Mouse (Mus musculus) lung, embryonic 14.5 days (tissue): ENCODE measurements at regions not wholly inside any gene's neighbourhood (a gene's known extent, or its start where the extent isn't known, plus 50 kb on each side); places are given as distances from the start of the nearest gene placed in this dataset.
"Not testable (repeated sequence)": the region's sequence is repeated elsewhere in the genome, so short reads cannot be mapped to it uniquely, and the experiment has no call there.

Experiments
- ATAC-seq: fragments of 200-750 bp; cut with Nextera tagmentation; 2 replicates; pipeline ENCODE4 v1.8.0; 2017; ENCODE audit warnings: mild to moderate bottlenecking, moderate TSS enrichment, moderate library complexity; ENCODE audit not compliant: insufficient read depth
- DNase-seq: peaks from one replicate; pipeline ENCODE4 v3.0.0-alpha.2; 2015
- H3K27ac ChIP-seq: fragments of 300-500 bp; sonication (generic); 2 replicates; pipeline ENCODE4 v1.5.1; 2014; ENCODE audit warnings: low read depth, mild to moderate bottlenecking, moderate library complexity
- H3K27me3 ChIP-seq: fragments of 300-500 bp; sonication (generic); 2 replicates; pipeline ENCODE4 v1.6.1; 2014; ENCODE audit warnings: low read length, control low read depth; ENCODE audit not compliant: insufficient read depth
- H3K36me3 ChIP-seq: fragments of 300-500 bp; sonication (generic); 2 replicates; pipeline ENCODE4 v1.6.1; 2014; ENCODE audit warnings: control low read depth; ENCODE audit not compliant: insufficient read depth
- H3K4me1 ChIP-seq: fragments of 300-500 bp; sonication (generic); 2 replicates; pipeline ENCODE4 v1.6.1; 2014; ENCODE audit warnings: antibody characterized with exemption, control low read depth; ENCODE audit not compliant: insufficient read depth
- H3K4me2 ChIP-seq: fragments of 300-500 bp; sonication (generic); 2 replicates; pipeline ENCODE4 v1.6.1; 2014; ENCODE audit warnings: mild to moderate bottlenecking
- H3K4me3 ChIP-seq: fragments of 300-500 bp; sonication (generic); 2 replicates; pipeline ENCODE4 v1.5.1; 2014; ENCODE audit warnings: low read depth, low read length
- H3K9ac ChIP-seq: fragments of 300-500 bp; sonication (generic); 2 replicates; pipeline ENCODE4 v1.6.1; 2014
- H3K9me3 ChIP-seq: fragments of 300-500 bp; sonication (generic); 2 replicates; pipeline ENCODE4 v1.6.1; 2016; ENCODE audit warnings: low read depth, low read length, control low read depth
- CTCF ChIP-seq: IDR thresholded peaks from 2 replicates; pipeline ENCODE4 v1.5.1; 2016; ENCODE audit warnings: antibody characterized with exemption, low read depth
- WGBS: fragments of 180-500 bp; shearing (Covaris S2); extraction: QIAGEN DNeasy Blood & Tissue Kit; methylation state at CpG from one replicate; pipeline ENCODE4 v1.1.7; 2014; 5-methylcytosine and 5-hydroxymethylcytosine counted together

DNA sequence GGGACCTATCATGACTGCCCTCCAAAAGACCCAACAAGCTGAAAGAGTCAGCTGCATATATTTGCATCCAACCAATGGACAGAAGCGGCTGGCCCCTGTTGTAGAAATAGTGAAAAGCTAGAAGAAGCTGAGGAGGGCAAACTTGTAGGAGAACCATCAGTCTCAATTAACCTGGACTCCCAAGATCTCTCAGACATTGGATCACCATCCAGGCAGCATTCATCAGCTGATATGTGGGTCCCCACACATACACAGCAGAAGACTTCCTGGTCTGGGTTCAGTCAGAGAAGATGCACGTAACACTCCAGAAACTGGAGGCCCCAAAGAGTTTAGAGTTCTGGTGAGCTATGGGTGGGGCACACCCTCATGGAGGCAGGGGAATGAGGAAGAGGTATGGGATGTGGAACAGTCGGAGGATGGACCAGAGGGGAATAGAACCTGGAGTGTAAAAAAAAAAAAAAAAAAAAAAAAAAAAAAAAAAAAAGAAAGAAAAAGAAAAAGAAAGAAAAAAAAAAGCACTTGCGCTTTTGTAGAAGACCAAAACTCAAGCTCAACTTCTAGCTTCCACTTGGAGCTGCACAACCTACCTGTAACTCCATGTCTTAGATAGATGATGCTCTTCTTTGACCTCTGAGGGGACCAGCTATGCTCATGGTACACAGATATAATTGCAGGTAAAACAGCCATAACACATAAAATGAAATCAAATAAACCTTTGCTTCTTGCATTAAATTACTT is 1860.6 kb upstream of the G6pd2 start:
- Histone ChIP-seq H3K4me1 (no peaks in the 10 kb centered on the region), H3K27me3 (no peaks in the 10 kb centered on the region), H3K27ac (no peak overlapping the region), H3K36me3 (no peaks in the 10 kb centered on the region), H3K4me3 (no peak overlapping the region), H3K9ac (no peak overlapping the region), H3K9me3 (no peaks in the 10 kb centered on the region), H3K4me2 (no peak overlapping the region)
- DNase-seq (no peak), ATAC-seq (no peak)
- WGBS: 89% methylated on average over 4 of the region's 4 CpGs
- no peak for TF ChIP-seq CTCF

DNA sequence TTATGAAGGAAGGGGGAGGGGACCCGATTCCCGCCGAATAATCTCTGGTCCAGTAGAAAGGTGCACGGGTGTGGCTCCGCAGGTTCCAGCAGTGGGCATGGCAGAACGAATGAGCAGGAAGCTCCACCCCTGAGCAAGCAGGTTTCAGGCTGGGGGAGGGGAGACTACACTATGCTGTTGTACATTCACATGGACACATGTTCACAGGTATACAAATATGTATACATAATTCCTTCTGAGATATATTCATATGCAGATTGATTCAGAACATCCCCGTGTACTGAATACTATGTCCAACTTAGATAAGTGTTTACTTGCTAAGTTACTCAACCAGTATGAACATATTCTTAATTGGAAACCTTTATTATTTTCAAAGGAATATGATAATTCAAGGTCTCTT is 1852.4 kb upstream of the G6pd2 start:
- H3K27me3 ChIP-seq, ATAC-seq, H3K4me3 ChIP-seq, H3K36me3 ChIP-seq, H3K4me1 ChIP-seq, DNase-seq, H3K9ac ChIP-seq, H3K9me3 ChIP-seq, H3K4me2 ChIP-seq, H3K27ac ChIP-seq: not testable (repeated sequence)
- WGBS: 90% methylated on average over 4 of the region's 7 CpGs

- Histone ChIP-seq H3K4me1 (no peaks in the 10 kb centered on the region), H3K9ac (no peak overlapping the region), H3K27me3 (no peaks in the 10 kb centered on the region), H3K9me3 (no peaks in the 10 kb centered on the region), H3K4me2 (no peak overlapping the region), H3K36me3 (no peaks in the 10 kb centered on the region), H3K27ac (no peak overlapping the region), H3K4me3 (no peak overlapping the region)
- peak; percentile 50 for TF ChIP-seq CTCF
- WGBS: 70% methylated on average over 3 of the region's 3 CpGs
- peak; percentile 58 for DNase-seq
- no peak for ATAC-seq
Measured at GRCm38 (mm10) chr5:59996698-59997097, 1811.9 kb upstream of the G6pd2 start.

DNA sequence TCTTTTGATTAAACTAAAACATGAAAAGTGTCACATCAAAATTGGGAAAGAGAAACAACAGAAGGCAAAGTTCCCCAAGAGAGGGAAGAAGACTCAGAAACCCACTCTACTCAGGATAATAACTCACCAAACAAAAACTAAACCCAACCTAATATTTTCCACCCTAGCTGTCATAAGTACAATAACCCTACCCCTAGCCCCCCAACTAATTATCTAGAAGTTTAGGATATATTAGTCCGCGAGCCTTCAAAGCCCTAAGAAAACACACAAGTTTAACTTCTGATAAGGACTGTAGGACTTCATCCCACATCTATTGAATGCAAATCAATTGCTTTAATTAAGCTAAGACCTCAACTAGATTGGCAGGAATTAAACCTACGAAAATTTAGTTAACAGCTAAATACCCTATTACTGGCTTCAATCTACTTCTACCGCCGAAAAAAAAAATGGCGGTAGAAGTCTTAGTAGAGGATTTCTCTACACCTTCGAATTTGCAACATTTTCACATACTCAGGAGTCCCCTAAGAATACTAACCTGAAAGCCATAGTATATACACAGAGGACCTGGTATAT is 1765.9 kb upstream of the G6pd2 start:
- not testable (repeated sequence) for H3K27me3 ChIP-seq, DNase-seq, H3K4me1 ChIP-seq, H3K27ac ChIP-seq, H3K9me3 ChIP-seq, H3K4me3 ChIP-seq, H3K36me3 ChIP-seq, H3K4me2 ChIP-seq, H3K9ac ChIP-seq
- WGBS: 93% methylated on average over 6 of the region's 7 CpGs
- ATAC-seq: peak; percentile 100

DNA sequence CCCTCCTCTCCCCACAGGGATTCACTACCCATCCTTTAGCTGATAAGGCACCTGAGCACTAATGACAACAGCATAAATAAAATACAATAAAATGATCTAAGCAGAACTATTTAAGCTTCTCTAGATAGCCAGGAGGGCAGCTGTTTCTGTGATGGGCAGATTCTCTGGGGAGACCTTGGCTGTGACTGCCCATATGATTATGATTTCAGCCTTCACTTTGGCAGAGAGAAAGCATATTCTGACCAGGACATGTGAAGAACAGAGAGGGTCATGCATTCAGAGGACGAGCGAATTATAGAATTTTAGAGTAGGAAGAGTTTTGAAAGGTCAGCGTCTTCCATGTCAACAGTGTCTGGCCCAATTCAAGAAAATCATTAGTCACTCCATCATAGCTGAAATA is 1759.6 kb upstream of the G6pd2 start:
- no peak for ATAC-seq
- WGBS: 83% methylated on average over 3 of the region's 3 CpGs
- no peak overlapping the region for H3K9ac ChIP-seq
- H3K4me3 ChIP-seq: no peak overlapping the region
- H3K27ac ChIP-seq: no peak overlapping the region
- no peaks in the 10 kb centered on the region for H3K27me3 ChIP-seq
- H3K4me1 ChIP-seq: no peaks in the 10 kb centered on the region
- no peaks in the 10 kb centered on the region for H3K36me3 ChIP-seq
- H3K9me3 ChIP-seq: no peaks in the 10 kb centered on the region
- no peak for TF ChIP-seq CTCF
- DNase-seq: no peak
- H3K4me2 ChIP-seq: no peak overlapping the region

DNA sequence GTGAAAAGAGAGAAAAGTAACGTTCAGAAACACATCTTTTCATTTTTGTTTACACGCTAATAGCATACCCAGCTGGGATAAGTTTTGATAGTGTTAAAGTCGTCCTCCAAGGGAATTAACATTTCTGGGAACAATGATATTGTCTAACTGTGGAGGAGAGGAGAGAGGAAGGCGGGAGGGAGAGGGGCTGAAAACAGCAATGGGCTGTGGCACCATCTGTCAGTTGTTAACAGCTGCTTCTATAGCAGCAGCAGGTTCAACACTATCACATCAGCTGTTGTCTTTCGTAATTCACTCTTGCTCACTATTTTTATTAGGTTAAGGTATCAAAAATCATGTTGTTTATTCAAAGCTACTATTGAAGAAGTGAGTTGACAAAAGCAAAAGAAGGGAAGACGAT is 1747.4 kb upstream of the G6pd2 start:
- TF ChIP-seq CTCF: no peak
- ATAC-seq: no peak
- no peaks in the 10 kb centered on the region for H3K36me3 ChIP-seq
- no peaks in the 10 kb centered on the region for H3K4me1 ChIP-seq
- DNase-seq: no peak
- H3K27ac ChIP-seq: no peak overlapping the region
- no peaks in the 10 kb centered on the region for H3K9me3 ChIP-seq
- H3K4me3 ChIP-seq: no peak overlapping the region
- no peak overlapping the region for H3K9ac ChIP-seq
- H3K27me3 ChIP-seq: no peaks in the 10 kb centered on the region
- H3K4me2 ChIP-seq: no peak overlapping the region
- 55% methylated on average over 6 of the region's 6 CpGs for WGBS
